Mouse (Mus musculus) left cerebral cortex, adult 11 months (tissue): ENCODE measurements at regions not wholly inside any gene's neighbourhood (a gene's known extent, or its start where the extent isn't known, plus 50 kb on each side); places are given as distances from the start of the nearest gene placed in this dataset.
"Not testable (repeated sequence)": the region's sequence is repeated elsewhere in the genome, so short reads cannot be mapped to it uniquely, and the experiment has no call there.

Experiments used
- DNase-seq: peaks from one replicate; pipeline ENCODE4 v3.0.0; 2022; ENCODE audit warnings: low spot score

DNA sequence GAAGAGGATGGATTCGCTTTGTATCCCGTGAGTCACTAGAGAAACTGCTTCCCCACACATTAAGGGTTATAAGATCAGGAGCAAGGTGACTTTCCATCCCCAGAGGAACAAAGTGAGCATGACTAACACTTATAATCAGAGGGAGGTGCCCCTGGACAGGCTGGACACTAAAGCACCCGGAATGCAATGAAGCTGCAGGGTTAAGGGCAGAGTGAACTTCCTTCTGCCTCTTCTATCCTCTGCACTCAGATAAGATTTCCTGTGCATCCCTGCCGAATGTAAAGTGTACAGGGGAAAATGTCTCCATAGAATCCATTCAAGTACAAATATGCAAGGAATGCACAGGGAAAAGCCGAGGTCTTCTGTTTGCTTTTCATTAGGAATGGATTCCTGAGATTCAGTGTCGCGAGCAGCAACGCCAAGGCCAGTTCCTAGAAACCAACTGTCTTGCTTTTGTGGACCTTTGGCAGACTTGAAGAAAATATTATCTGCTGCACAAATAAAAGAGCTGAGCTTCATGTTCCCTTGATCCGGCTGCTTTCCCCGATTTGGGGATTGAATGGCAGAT lies 58.5 kb upstream of the Fbxl7 start:
- DNase-seq = no peak

DNA sequence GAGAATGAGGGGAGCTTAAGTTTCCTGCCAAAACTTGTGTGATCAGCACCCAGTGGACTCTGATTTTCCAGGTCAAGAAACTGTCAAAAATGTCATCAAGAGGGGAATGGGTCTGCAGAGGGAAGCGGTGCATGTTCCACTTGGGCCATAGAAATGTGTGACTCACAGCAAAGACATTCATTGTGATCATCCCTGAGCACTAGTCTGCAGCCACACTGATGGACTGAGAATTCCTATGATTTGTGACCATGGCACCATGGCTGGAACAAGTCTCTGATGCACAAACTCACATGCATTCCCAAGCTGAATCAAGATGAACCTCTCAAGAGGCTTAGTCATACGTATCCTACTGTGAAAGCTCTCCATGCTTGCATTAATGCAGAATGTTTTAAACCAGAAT lies 63.6 kb upstream of the Fbxl7 start:
- DNase-seq = no peak

DNA sequence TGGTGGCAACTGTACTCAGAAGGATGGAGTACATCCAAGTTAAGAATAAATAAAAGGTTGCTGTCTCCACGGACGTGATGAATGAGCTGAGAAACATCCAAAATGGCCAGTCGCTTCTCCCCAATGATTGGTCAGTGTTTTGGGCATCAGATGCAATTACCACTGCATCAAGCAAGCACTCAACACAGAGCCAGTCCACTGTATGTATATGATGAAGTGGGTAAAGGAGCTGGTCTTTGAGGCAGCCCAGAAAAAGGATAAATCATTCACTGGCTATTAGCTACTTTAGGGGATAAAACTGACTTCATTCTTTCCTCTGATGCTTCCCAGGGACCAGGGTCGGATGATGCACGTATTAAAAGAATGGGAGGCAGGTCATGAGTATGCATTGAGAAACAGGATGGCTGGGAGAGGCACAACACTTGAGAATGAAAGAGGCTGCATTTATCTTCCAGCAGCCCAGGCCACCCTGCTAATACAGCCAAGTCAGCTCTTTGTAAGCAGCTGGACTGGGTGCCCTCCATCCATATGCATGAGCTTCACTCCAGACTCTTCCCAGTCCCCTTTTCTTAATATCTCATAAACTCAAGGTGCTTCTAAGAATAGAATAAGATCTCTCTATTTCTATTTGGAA lies 73.1 kb upstream of the Fbxl7 start:
- no peak for DNase-seq

DNA sequence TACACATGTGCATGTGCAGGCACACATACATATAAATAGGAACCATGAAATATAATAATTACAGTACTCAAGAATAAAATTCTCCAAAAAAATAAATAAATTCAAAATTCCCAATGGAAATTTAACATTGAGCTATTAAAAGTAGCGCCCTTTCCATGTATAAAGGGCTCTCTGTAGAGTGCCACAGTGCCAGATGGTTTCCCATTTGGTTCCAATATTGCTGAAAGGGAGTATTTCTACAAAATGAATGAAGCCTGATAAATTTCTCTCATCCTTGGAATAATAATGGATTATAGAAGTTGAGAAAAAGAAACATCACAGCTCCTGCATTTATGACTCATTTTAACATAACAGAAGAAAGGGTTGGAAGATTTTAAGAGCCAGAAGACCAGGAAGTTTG lies 75.4 kb upstream of the Fbxl7 start:
- no peak for DNase-seq

DNA sequence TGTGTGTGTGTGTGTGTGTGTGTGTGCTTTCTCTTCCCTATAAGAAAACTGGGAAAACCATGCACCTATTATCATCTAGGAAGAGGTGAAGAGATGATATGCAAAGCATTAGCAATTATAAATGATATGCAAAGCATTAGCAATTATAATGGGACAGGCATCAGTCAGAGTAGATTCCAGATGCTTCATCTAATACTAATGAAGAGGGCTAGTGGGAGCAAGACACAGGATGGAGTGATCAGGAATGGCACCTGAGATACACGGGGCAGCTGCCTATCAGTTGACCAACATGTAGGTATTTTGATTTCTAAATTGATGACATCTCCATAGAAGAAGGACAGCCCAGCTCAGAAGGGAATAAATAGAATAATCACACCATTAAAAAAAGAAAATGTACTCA lies 97.7 kb upstream of the Fbxl7 start:
- no peak for DNase-seq

DNA sequence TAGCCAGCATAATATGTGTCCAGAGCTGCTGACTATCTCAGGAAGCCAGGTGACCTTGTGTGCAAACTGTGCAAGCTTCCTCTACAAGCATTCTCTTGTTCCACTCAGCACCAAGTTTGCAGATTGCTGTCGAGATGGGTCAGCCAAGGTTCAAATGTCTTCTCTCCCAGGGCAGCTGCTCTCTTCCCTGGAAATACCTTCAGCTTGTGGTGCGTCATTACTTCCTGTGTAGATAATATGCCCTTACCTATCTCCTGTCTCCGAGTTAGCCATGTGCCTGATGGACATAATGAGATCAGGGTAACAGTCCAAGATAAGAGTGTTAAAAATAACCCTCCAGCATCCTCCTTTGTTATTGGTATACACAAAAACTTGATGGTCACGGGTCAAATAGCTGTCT lies 113.7 kb upstream of the Fbxl7 start:
- DNase-seq = no peak

DNA sequence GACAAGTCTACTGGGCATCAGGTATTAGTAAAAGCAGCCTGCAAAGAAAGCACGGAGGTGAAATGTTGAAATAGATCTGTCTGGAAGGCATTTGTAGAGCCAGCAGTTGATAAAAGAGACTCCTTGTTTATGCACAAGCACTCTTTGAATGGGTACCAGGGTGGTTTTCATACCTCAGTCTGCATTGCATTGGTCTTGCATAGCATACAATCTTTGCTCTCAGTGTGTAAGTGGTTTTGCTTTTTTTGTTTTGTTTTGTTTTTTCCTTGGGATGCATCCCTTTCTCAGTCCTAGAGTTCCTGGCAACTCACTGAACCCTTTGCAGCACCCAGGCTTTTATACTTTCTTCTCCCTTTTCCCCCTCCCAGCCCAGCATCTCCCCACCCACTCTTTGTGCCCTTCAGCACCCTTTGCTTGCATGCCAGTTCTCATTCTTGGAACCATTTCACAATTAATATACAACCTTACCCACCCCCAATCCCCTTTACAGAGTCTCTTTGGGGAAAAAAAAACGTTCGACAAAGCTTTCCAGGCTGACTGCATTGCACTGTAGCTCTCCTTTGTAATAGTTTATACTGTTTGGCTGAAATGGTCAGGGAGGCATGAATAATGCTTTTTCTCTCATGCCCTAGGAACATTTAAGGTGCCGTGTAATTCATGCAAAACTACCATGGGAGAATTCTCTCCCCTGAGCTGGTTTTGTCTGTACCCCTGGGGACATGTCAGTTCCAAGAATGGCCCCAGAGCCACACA lies 118.7 kb upstream of the Fbxl7 start:
- no peak for DNase-seq

DNA sequence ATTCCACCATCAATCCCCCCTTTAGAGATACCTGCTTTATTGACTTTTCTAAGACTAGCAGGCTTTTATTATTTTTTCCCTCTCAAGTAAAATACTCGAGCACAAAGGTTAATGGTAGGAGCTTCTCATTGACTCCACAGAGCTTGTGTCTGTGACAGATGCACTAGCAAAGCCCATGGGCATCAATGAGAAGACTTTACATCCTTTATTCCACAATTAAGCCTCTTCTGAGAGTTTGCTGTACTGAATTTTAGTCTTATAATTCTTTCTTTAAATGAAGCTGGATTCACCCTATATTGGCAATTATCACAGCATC lies 119.2 kb upstream of the Fbxl7 start:
- DNase-seq = no peak

DNA sequence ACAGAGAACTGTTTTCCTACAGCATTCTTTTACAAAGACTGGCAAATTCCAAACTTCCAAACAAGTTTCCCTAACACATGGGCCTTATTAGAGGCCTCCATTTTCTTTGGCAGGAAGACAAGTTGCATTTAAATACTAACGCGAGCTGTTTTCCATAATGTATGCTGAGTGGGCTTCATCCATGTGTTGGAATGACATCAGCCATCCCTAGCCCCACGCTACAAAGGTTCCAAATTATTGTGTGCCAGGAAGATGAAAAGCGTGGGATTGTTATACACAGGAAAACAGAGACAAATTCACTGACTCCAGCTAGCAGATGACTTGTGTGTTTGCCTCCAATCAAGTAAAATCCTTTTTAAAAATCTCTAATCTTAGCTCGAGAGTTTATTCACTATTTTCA lies 125.1 kb upstream of the Fbxl7 start:
- no peak for DNase-seq

DNA sequence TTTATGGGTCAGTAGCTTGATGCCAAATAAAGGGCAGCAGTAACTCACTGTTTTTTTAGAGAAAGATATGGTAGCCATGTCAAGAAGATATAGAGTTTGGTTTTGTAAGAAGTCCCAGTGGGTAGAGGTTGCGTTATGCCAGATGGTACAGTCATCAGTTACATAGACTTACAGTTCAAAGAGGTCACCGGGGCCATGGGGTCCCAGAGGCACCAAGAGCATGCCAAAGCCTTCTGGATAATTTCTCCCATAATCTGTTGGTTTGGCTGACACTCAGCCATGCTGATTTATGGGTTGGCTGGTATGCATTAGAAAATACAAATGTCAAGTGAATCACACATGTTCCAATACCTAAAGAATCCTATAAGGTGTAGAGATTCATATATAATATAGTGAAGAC lies 137.9 kb upstream of the Fbxl7 start:
- no peak for DNase-seq

DNA sequence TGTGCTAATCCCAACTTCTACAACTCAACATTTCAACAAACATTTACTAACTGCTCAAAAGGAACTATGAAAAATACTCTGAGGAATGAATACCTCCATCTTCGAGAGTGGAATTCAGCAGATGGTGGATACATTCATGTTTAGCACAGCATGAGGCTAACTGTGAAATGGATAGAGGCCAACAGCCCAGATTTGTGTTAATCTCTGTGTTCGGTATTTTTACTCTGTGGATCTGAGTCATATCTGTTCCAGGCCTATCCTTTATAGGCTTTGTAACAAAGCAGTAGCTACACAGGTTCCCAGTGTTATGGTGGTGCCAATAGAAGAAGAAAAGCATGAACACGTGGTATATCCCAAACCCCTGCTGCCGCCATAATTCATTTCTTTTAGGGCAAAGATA lies 148.4 kb upstream of the Fbxl7 start:
- peak; percentile 34 for DNase-seq

DNA sequence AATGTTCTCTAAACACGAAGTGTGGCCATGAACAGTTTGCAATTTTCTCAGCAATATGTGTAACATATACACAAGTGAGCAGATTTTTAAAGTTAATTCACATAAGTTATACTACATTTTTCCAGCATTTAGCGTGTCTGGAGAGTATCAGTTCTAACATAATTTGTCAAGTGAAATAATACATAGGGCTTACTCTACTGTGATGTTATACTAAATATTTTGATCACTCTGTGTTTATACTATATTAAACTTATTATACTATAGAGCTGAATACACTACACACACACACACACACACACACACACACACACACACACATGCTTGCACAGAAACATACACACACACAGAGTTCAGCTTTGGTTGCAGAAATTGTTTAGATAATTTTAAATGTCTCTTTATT lies 155.3 kb upstream of the Fbxl7 start:
- no peak for DNase-seq

DNA sequence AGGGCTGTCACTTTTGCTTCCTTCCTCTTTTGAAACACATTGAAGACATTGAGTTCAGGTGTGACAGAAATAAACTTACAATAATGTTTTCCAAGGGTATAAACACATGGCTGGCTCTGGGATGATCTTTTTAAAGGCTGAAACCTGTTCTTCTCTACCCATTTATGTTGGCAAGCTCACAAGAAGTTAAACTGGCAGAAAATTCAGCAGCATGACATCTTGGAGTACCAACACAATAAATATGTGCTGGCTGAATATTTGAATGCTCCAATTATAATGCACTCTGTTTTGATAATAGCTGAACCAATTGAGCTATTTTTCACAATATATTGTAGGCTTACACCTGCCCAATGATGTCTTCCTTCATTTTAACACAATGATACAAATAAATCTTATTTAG lies 168.1 kb upstream of the Fbxl7 start:
- DNase-seq = no peak

DNA sequence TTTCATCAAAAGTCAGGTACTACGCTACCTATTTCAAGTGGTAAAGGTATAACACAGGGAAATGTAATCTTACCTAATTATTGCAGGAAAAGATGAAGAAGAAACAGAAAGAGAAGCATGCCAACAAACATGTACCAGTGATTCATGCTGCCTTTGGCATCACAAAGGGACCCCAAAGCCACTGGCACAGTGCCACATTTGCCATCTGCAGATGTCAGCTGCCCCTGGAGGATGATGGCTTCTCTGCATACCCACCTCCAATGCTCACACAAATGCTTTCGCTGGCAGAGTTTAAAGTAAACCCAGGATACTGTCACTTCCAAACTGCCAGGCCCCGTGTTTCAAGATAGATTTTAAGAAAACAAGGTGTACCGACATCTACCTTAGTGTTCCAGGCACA lies 168.6 kb upstream of the Fbxl7 start:
- no peak for DNase-seq

DNA sequence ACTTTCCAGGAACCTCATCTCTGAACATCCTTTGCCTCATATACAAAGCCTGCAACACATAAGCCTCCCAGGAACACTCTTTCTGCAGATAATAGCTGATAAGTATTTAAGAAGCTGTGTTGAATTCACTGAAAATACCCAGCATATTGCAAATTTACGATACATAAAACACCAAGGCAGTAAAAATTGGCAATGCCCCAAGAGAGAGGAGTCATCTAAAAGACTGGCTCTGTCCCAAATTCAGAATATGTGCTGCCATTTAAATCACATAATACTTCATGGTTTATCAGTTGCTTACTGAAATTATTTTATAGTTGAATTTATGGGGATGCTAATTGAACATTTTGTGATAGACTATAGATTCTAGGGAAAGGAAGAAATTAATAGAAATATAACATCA lies 172.3 kb upstream of the Fbxl7 start:
- DNase-seq = no peak

DNA sequence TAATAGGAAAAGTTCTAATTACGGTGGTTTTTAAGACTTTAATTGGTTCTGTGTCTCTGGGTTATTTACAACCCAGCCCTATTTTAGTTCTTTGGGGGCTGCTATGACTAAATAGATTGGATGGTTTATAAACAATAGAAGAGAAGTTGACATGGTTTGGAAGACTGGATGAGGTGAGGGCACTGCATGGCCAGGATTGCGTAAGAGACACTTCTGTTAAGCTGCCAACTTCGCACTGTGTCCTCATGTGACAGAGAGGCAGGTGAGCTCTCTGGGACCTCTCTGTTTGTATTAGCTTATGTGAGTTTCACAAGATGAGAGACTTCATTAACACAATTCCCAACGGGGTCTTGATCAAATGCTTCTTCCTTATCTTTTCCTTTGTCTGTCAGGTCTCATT lies 182.5 kb upstream of the Fbxl7 start:
- DNase-seq = no peak

DNA sequence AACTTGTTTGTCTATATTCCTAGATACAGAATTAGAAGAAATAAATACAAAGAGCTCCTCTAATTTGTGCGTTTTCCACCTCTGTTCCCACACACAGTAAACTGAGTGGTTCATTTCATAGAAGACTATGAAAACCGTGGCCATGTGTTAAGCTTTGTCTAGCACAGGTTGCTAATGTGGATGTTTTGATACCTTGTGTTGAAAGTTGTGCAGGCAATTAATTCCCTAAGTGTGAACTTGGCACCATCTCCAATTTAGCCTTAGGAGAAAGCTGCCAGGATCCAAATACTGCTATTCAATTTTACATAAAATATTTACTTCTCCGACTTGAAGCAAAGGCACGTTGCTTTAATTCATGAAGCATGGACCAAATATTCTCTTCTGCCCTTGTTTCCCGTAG lies 187.4 kb upstream of the Fbxl7 start:
- no peak for DNase-seq

DNA sequence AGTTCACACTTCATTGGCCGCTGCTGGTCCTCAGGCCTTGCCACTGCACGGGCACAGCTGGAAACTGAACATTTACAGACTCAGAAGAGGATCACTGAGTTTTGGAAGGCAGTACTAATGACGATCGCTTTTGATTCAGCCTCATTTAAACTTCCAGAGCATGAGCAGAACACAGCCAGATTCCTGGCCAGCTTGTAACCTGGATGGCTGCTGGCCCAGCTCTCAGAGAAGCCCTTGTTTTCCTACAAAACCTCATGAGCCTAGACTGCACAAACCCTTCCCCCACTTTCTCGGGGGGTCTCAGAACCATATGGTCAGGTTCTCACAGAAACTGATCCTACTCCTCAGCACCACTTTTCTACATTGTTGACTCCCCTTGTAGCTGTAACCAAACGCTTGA lies 188.2 kb upstream of the Fbxl7 start:
- no peak for DNase-seq

DNA sequence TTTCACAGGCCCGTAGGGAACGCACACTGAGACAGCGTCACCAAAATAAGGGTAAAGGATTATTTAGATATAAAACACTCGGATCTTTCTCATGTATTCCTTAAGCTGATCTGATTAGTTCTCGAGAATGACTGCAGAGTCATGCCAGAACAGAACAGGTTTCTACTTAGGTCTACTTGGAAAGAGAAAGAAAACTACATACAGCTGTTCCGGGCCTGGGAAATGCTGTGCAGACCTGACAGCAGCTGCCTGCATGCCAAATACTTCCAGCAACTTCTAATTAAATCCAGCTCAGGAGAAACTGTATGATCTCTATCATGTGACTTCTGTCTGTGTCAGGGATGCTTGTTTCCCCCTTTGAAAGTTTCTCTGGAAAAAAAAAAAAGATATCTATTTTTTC lies 193.8 kb upstream of the Fbxl7 start:
- DNase-seq = no peak

DNA sequence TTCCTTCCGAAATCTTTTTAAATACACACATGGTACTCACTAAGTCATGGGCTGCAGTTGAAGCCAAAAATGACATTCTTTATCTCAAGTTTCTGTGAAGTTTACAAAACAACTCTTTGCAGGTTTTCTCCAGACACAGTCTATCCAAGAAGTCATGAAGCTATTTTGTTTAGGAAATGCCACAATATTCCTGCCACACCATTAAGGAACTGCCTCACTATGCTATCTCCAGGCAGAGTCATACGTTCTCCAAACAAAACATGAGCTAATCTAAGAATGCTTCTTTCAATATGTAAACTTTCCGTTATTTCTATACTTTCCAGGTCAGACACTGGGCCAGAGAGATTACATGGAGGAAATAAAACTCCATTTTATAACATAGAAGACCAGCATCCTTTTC lies 198.7 kb upstream of the Fbxl7 start:
- DNase-seq = no peak

DNA sequence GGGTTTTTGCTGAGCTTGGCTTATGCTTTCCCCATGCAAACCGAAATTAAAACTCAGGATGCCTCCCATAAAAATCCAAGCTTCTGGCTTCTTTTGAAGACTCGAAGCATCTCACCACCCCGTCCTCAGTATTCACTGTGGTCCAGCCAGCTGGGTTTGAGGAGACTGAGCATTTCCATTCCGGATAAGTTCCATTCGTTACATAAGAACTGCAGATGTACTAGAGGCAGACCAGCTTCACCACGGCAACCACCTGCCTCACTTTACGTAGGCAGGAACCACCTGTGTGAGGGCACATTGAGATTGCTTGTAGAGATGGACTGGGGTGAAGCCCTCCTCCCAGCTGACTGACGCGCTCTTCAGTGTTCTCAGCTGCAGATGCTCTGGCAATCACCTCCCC lies 199.9 kb upstream of the Fbxl7 start:
- peak; percentile 9 for DNase-seq

DNA sequence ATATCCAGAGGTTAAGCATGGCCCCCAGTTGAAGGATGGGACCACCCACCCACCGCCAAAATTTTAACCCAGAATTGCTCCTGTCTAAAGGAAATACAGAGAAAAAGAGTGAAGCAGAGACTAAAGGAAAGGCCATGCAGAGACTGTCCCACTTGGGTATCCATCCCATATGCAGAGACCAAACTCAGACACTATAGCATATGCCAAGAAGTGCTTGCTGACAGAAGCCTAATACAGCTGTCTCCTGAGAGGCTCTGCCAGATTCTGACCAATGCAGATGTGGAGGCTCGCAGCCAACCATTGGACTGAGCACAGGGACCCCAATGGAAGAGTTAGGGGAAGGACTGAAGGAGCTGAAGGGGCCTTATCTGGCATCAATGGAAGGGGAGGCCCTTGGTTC lies 206.2 kb upstream of the Fbxl7 start:
- not testable (repeated sequence) for DNase-seq

DNA sequence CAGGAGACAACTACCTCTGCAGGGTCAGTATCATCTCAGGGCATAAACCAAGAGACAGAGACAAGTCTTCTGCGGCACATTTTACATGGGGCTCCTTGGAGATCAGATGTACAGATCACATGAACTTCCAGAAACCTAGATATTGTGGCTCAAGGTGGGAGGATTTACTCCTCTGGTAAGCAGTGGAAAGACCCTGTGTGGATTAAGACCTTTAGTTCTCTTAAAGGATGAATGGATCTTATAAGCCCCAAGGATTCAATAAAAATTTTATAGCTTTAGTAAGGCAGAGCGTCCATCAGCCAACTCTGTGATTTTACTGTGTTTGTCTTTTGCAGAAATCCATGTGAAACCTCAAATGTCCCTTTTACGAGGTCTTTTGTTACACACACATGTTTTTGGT lies 213.8 kb upstream of the Fbxl7 start:
- no peak for DNase-seq

DNA sequence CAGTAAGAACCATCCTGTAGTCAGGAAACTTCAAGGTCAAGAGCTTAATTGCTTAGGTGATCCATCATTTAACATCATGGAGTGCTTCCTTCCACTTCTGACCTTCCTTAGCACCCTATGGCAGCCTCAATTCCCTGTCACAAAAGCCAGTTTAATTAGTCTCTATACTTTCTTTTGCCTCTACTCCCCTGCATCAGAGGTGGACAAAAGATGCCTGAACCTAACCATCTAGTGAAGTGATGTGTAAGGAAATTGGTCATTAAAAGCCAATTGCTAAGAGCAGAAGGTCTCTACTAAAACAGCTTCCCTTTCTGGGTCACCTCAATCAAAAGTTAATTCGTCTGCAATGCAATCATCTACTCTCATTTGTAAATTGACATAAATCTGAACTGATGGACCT lies 234.3 kb upstream of the Fbxl7 start:
- DNase-seq = no peak
